Mouse (Mus musculus) ES-Bruce4 (cell line): ENCODE measurements around the gene Ess2.

Experiments
- CTCF ChIP-seq: IDR thresholded peaks from one replicate; pipeline ENCODE4 v1.8.1; 2011; ENCODE audit warnings: low read depth, low read length
- EP300 ChIP-seq: IDR thresholded peaks from 2 replicates; pipeline ENCODE4 v1.6.1; 2011; ENCODE audit warnings: low read depth, low read length; ENCODE audit not compliant: insufficient read depth
- POLR2A ChIP-seq: IDR thresholded peaks from one replicate; pipeline ENCODE4 v1.8.1; 2011; ENCODE audit warnings: low read length; ENCODE audit not compliant: insufficient read depth

DNA sequence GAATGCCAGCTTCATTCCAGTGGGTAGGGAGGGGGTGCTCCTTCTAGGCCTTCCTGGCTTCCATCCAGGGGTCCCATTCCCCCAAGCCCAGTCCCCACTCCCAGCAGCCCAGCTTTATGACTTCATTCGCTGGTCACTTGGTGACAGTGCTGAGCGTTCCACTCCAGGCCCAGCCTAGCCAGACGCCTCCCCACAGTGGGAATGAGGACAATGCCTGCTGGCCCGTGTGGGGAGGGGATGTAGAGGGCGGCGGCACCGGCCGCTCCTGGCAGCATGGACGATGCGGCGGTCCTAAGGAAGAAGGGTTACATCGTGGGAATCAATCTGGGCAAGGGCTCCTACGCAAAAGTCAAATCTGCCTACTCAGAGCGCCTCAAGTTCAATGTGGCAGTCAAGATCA lies 12.7 kb downstream of the Ess2 start, which contains the start of the genes Dgcr2 and Tssk2:
- TF ChIP-seq CTCF: no peak
- no peak for TF ChIP-seq POLR2A
- TF ChIP-seq EP300: no peak
